Mouse (Mus musculus) stomach, embryonic 14.5 days (tissue): ENCODE data around the gene Psmc6. TPM values are rescaled to one million over a fixed set of nuclear protein-coding genes. Genes with fewer than 3 reads are reported as not detected.
A peak's percentile ranks its signal among the peaks of the same experiment; 100 is the strongest.

ENCODE experiments used
- ATAC-seq: fragments of 200-750 bp; cut with Nextera tagmentation; 2 replicates; pipeline ENCODE4 v1.8.0; 2017; ENCODE audit warnings: low read depth, moderate TSS enrichment; ENCODE audit not compliant: insufficient number of reproducible peaks, insufficient read depth, low FRiP score
- H3K27ac ChIP-seq: fragments of 300-500 bp; sonication (generic); 2 replicates; pipeline ENCODE4 v1.5.1; 2014; ENCODE audit warnings: mild to moderate bottlenecking, low read length, moderate library complexity, mixed read lengths
- H3K27me3 ChIP-seq: fragments of 300-500 bp; sonication (generic); 2 replicates; pipeline ENCODE4 v1.6.1; 2014; ENCODE audit warnings: low read length, control low read depth, mixed read lengths; ENCODE audit not compliant: control insufficient read depth, insufficient read depth
- H3K36me3 ChIP-seq: fragments of 300-500 bp; sonication (generic); 2 replicates; pipeline ENCODE4 v1.6.1; 2014; ENCODE audit warnings: mild to moderate bottlenecking, control low read depth, low read length, moderate library complexity, mixed read lengths; ENCODE audit not compliant: control insufficient read depth, insufficient read depth
- H3K4me1 ChIP-seq: fragments of 300-500 bp; sonication (generic); 2 replicates; pipeline ENCODE4 v1.6.1; 2014; ENCODE audit warnings: low read length, control low read depth, mixed read lengths; ENCODE audit not compliant: control insufficient read depth, insufficient read depth
- H3K4me2 ChIP-seq: fragments of 300-500 bp; sonication (generic); replicated peaks from 2 replicates; pipeline ENCODE4 v1.6.1; 2014; ENCODE audit warnings: low read depth, low read length, control low read depth
- H3K4me3 ChIP-seq: fragments of 300-500 bp; sonication (generic); 2 replicates; pipeline ENCODE4 v1.5.1; 2014; ENCODE audit warnings: low read depth, low read length, control low read depth
- H3K9ac ChIP-seq: fragments of 300-500 bp; sonication (generic); replicated peaks from 2 replicates; pipeline ENCODE4 v1.6.1; 2014; ENCODE audit warnings: low read depth, mild to moderate bottlenecking, control low read depth, low read length, moderate library complexity, mixed read lengths
- H3K9me3 ChIP-seq: fragments of 300-500 bp; sonication (generic); 2 replicates; pipeline ENCODE4 v1.6.1; 2016; ENCODE audit warnings: low read depth, low read length, control low read depth; ENCODE audit not compliant: control insufficient read depth
- WGBS: fragments of 180-500 bp; shearing (Covaris S2); extraction: QIAGEN DNeasy Blood & Tissue Kit; methylation state at CpG from one replicate; pipeline ENCODE4 v1.1.7; 2014; 5-methylcytosine and 5-hydroxymethylcytosine counted together
- polyA plus RNA-seq: library from polyadenylated mRNA; unstranded; fragments of >200 nt; fragmentation: Nextera tagmentation; extraction: Ambion mirVana; gene quantifications from 2 replicates; pipeline ENCODE4 v1.2.1, GENCODE M21; 2014

Psmc6 gene
- polyA plus RNA-seq, 1 experiment from 2014 or later, result 163 TPM

DNA sequence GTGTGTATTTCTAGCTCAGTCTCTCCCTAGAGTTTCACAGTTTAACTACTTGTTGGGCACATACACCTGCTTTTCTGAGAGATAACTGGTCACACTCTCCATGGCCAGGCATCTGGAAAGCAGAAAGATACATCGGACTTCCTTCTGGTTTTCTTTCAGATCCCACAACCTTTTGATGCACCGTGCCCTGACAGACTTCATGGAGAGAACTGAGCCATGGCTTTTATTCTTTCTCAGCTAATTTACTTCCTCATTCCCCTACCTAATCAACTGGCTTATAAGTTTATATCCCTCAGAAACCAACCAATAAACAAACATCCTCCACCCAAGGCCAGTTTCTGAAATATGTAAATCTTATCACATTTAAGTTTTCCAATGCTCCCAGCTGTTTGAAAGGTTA, 7.1 kb upstream of the Psmc6 start:
- WGBS, result 77% methylated on average over 2 of the region's 2 CpGs

DNA sequence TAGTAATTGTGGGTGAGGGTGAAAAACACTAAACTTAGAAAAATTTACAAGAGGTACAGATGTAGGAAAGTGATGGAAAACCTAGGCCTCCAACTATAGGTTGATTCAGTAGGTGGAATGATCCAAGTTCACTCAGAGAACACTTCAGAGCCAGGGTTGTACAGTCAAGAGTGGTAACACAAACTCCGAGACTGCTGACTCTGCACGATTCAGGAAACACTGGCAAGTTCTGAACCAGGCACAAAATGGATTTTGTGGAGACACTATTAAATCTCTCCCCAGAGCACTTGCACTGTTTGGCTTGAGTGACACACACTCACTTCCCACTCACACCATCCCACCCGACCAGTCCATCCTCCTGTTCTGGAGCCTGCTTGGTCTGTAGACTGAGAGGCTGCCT, 6.3 kb upstream of the Psmc6 start:
- H3K27me3 ChIP-seq, result no peaks in the 10 kb centered on the region
- no peaks in the 10 kb centered on the region for H3K9me3 ChIP-seq
- H3K4me1 ChIP-seq, result no peaks in the 10 kb centered on the region
- no peak for ATAC-seq
- WGBS, result 82% methylated on average over 3 of the region's 3 CpGs
- H3K4me3 ChIP-seq, result no peak overlapping the region
- no peaks in the 10 kb centered on the region for H3K36me3 ChIP-seq
- no peak overlapping the region for H3K4me2 ChIP-seq
- H3K27ac ChIP-seq, result no peak overlapping the region
- no peak overlapping the region for H3K9ac ChIP-seq

More for the DNA sequence above, 7.1 kb upstream of the Psmc6 start:
- no peak overlapping the region for H3K4me2 ChIP-seq
- no peaks in the 10 kb centered on the region for H3K9me3 ChIP-seq
- H3K27ac ChIP-seq, result no peak overlapping the region
- no peaks in the 10 kb centered on the region for H3K27me3 ChIP-seq
- H3K9ac ChIP-seq, result no peak overlapping the region
- no peaks in the 10 kb centered on the region for H3K36me3 ChIP-seq
- ATAC-seq, result no peak
- H3K4me1 ChIP-seq, result no peaks in the 10 kb centered on the region; the same call in 1 of the 2 replicates
- H3K4me3 ChIP-seq, result no peak overlapping the region

DNA sequence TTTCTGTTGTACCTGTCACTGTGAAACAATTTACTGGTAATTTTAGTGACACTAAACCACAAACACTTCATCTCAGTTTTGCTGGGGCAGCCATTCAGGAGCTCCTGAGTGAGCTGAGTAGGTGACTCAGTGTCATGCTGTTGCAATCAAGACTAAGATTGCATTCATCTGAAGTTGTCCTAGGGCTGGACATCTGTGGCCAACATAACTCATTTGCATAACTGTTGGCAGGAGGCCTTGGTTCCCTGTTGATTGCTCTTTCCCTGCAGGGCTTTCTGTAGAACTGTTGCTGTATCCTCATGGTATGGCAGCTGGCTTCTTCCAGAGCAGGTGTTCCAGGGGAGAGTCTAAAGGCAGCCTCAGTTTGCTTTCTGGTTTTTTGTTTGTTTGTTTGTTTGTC, 4.1 kb upstream of the Psmc6 start:
- Histone ChIP-seq H3K27ac (no peak overlapping the region), H3K9ac (no peak overlapping the region), H3K4me3 (no peak overlapping the region), H3K36me3 (no peaks in the 10 kb centered on the region), H3K27me3 (no peaks in the 10 kb centered on the region), H3K4me1 (0 out of 2 replicates have a peak, but pooled peaks cover 3% of the 10 kb centered on the region), H3K4me2 (no peak overlapping the region), H3K9me3 (no peaks in the 10 kb centered on the region)
- no peak for ATAC-seq

DNA sequence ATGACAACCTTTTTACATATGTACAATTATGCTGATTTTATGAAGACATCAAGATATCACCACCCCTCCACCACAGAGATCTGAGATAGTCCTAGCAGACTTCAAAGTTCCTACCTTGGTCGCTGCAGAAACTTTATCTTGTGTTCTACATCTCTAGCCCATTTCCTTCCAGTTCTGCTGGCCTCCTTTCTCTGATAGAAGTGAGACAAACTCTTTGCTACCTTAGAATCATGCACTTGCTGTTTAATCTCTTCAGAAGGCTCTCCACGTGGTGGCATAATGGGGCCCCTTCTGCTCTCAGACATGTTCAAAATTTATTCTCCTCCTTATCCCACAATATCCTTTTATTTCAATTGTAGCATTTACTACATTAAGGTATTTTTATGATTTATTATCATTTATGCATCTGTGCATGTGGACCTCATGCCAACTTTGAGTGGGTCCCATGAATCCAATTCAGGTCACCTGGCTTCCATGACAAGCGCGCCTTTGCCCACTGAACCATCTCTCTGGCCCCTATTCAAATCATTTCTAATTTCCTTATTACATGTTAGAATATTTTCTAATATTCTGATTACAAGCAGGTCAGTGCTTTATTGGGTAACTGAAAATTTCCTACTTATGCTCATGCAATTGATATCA, 1.4 kb upstream of the Psmc6 start:
- WGBS, result 88% methylated on average over 4 of the region's 4 CpGs
- Histone ChIP-seq H3K4me3 (no peak overlapping the region), H3K27ac (no peak overlapping the region), H3K4me1 (0 out of 2 replicates have a peak, but pooled peaks cover 3% of the 10 kb centered on the region), H3K36me3 (peaks cover 9% of the 10 kb centered on the region; the same call in 1 of the 2 replicates), H3K27me3 (no peaks in the 10 kb centered on the region), H3K9ac (no peak overlapping the region), H3K4me2 (no peak overlapping the region), H3K9me3 (no peaks in the 10 kb centered on the region)
- no peak for ATAC-seq

DNA sequence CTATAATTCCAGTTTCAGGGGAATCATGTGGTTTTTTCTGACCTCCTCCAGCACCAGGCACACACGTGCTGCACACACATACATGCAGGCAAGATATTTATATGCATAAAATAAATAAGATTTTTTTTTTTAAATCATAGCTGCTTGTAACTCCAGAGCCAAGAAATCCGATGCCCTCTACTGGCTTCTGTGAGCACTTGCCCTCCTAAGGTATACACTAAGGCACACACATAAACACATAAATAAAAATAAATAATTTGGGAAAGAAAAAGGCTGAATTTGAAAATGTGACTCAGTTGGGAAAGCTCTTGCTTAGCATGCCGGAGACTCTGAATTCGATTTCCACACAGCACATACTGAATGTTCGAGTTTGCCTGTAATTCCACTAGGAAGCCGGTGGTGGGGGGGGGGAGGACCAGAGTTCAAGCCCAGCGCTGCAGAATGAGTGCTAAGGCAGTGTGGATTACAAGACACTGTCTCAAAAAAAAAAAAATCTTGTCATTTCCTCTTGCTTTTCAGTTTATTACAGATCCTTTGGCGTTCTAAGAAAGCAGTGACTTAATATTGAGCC, 485 bp upstream of the Psmc6 start:
- Histone ChIP-seq H3K27ac (no peak overlapping the region), H3K4me3 (peak overlapping the region; percentile 93), H3K27me3 (no peaks in the 10 kb centered on the region), H3K9ac (0 out of 2 replicates have a peak overlapping the region, but pooled peaks have one; percentile 88), H3K36me3 (peaks cover 15% of the 10 kb centered on the region; the same call in 1 of the 2 replicates), H3K4me2 (peak overlapping the region; percentile 45), H3K9me3 (no peaks in the 10 kb centered on the region), H3K4me1 (0 out of 2 replicates have a peak, but pooled peaks cover 3% of the 10 kb centered on the region)
- no peak for ATAC-seq
- 13% methylated on average over 8 of the region's 8 CpGs for WGBS

DNA sequence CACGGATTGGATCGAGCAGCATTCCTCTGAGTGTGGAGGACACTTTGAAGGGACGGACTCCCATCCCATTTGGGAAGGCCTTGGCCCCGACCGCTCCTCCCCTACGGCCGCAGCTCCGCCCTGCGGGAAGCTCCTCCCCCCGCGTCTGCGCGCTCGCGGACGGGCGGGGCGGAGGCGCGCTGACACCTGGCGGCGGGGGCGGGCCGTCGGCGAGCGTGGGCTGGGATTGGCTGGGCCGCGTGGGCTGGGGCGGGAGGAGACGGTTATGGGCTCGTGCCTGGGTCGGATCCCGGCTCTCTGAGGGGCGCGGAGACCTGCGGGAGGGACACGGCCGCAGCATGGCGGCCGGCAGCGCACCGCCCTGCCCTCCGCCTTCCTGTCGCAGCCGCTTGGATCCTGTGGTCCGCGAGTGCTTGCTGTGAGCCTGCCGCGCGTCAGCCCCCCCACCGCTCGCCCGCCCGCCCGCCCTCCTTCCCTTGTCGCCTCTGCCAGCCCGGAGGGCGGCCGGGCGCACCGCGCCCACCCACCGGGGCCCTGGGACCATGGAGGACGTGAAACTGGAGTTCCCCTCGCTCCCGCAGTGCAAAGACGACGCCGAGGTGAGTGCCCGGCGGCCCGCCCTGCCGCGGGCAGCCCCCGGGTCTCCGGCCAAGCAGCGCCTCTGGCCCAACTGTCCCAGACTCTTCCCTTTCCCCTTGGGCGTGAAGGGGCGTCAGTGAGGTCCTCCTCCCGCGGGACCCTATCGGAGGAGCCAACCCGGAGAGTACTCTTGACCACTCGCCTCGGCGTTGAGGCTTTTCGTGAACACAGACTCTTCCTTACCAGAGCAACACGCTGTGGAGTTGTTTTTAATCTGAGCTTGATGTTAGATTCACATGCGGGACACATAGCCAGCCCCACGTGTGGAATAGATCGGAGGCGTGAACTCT, 21.6 kb downstream of the Psmc6 start, which contains the start of gene Styx:
Gene Styx (plus strand): TSS at position 163 of the 929 bp plus-strand sequence.
- H3K9me3 ChIP-seq, result no peaks in the 10 kb centered on the region
- H3K4me1 ChIP-seq, result peaks cover 10% of the 10 kb centered on the region
- peak within 1 kb of the TSS; percentile 51 for H3K4me2 ChIP-seq
- H3K9ac ChIP-seq, result peak within 1 kb of the TSS; percentile 71
- peaks cover 18% of the 10 kb centered on the region for H3K36me3 ChIP-seq
- WGBS, result 0% methylated on average over 64 of the region's 93 CpGs
- peak within 1 kb of the TSS; percentile 72; the same call in 1 of the 2 replicates for H3K27ac ChIP-seq
- peak within 1 kb of the TSS; percentile 76 for H3K4me3 ChIP-seq
- no peaks in the 10 kb centered on the region for H3K27me3 ChIP-seq
- ATAC-seq, result peak; percentile 99

DNA sequence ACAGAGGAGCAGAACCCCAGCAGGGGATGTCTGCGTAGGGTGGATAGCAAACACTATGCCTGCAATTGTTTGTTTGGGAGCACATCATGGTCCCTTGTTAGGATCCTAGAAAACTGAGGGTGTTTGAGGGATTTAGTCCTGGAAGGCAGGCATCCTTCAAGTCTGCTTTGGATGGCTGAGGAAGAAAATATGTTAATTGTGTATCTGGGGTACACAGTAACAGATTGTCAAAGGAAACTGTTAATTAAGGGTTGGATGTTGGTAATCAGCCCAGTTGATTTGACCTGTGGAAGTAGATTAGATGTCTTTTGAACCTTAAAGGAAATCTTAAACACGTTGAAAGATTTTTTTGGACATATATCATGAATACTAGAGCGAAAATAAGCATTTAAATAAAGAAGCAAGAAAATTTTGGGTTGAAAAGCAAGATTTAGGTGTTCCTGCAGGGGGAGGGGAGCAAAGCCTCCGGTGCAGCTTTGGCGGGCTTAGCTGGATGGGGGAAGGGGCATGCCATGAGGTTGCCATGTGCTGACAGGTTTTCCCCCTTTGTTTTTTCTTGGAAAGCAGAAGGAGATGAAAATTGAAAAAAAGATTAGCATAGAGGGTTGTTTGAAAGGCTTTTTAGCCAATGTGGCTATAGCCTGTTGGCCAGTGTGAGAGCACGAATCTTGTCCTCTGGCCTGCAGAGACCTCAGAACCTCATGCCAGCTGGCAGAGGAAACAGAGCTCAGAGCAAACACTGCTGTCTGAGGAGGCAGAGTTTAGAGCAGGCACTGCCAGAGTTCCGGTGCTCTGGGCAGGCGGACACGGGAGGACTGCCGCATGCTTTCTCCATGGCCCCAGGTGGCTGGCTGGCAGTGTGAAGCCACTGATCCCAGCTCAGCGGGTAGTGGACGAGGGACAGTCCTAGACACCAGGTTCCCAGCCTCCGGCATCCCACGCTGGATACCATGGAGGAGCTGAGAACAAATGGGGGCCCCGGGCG, 34.9 kb downstream of the Psmc6 start:
- Histone ChIP-seq H3K4me2 (no peak overlapping the region), H3K9ac (no peak overlapping the region), H3K36me3 (peaks cover 18% of the 10 kb centered on the region), H3K27me3 (no peaks in the 10 kb centered on the region), H3K9me3 (no peaks in the 10 kb centered on the region), H3K27ac (no peak overlapping the region), H3K4me1 (no peaks in the 10 kb centered on the region), H3K4me3 (no peak overlapping the region)
- no peak for ATAC-seq
- WGBS, result 88% methylated on average over 16 of the region's 16 CpGs
